Mouse (Mus musculus) forebrain, embryonic 15.5 days (tissue): Measurements from ENCODE around the gene Rhoj. TPM values are rescaled to one million over a fixed set of nuclear protein-coding genes. Genes with fewer than 3 reads are reported as not detected.

Source experiments
- ATAC-seq: fragments of 200-750 bp; cut with Nextera tagmentation; replicated peaks from 2 replicates; pipeline ENCODE4 v1.8.0; 2017; ENCODE audit warnings: mild to moderate bottlenecking, moderate TSS enrichment, moderate library complexity
- H3K27ac ChIP-seq: fragments of 300-500 bp; sonication (generic); replicated peaks from 2 replicates; pipeline ENCODE4 v1.5.1; 2015; ENCODE audit warnings: mild to moderate bottlenecking, inconsistent platforms
- H3K27me3 ChIP-seq: fragments of 300-500 bp; sonication (generic); 2 replicates; pipeline ENCODE4 v1.6.1; 2015; ENCODE audit warnings: inconsistent platforms
- H3K36me3 ChIP-seq: fragments of 300-500 bp; sonication (generic); 2 replicates; pipeline ENCODE4 v1.6.1; 2015; ENCODE audit warnings: mild to moderate bottlenecking, inconsistent platforms
- H3K4me1 ChIP-seq: fragments of 300-500 bp; sonication (generic); 2 replicates; pipeline ENCODE4 v1.6.1; 2015; ENCODE audit warnings: inconsistent platforms
- H3K4me2 ChIP-seq: fragments of 300-500 bp; sonication (generic); replicated peaks from 2 replicates; pipeline ENCODE4 v1.6.1; 2015; ENCODE audit warnings: mild to moderate bottlenecking, inconsistent platforms
- H3K4me3 ChIP-seq: fragments of 300-500 bp; sonication (generic); 2 replicates; pipeline ENCODE4 v1.5.1; 2015; ENCODE audit warnings: mild to moderate bottlenecking, inconsistent platforms
- H3K9ac ChIP-seq: fragments of 300-500 bp; sonication (generic); replicated peaks from 2 replicates; pipeline ENCODE4 v1.6.1; 2015; ENCODE audit warnings: mild to moderate bottlenecking, inconsistent platforms
- H3K9me3 ChIP-seq: fragments of 300-500 bp; sonication (generic); 2 replicates; pipeline ENCODE4 v1.6.1; 2016; ENCODE audit warnings: inconsistent platforms
- WGBS: fragments of 180-500 bp; shearing (Covaris S2); methylation state at CpG from one replicate; pipeline ENCODE4 v1.1.7; 2015; ENCODE audit warnings: mixed read lengths; 5-methylcytosine and 5-hydroxymethylcytosine counted together
- polyA plus RNA-seq: library from polyadenylated mRNA; unstranded; fragments of >200 nt; fragmentation: Nextera tagmentation; extraction: Ambion mirVana; gene quantifications from 2 replicates; pipeline ENCODE4 v1.2.1, GENCODE M21; 2015

Gene Rhoj
- polyA plus RNA-seq, 1 experiment from 2014 or later = 15.0 TPM

DNA sequence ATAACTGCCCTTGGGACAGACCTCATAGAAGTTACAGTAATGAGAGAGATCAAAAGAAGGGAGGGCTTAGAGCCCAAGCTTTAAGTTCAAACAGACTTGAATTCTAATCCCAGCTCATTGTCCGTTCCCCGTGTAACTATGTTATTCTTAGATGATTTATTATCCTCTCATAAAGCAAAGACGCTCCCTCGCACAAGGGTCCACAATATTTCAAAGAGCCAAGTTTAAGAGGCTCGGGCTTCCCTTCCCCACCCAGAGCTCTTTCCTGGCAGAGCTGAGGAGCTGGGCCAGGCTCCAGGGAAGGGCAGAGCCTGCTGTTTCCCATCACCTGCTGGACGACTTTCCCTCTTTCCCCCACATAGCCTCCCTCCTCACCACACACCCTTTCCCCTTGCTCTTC is 44.3 kb downstream of the Rhoj start:
- Histone ChIP-seq H3K36me3 (no peaks in the 10 kb centered on the region), H3K4me2 (no peak overlapping the region), H3K9ac (no peak overlapping the region), H3K4me1 (no peaks in the 10 kb centered on the region; the same call in 1 of the 2 replicates), H3K27me3 (no peaks in the 10 kb centered on the region), H3K4me3 (no peak overlapping the region), H3K27ac (no peak overlapping the region), H3K9me3 (no peaks in the 10 kb centered on the region)
- WGBS = 61% methylated on average over 6 of the region's 6 CpGs
- no peak for ATAC-seq

DNA sequence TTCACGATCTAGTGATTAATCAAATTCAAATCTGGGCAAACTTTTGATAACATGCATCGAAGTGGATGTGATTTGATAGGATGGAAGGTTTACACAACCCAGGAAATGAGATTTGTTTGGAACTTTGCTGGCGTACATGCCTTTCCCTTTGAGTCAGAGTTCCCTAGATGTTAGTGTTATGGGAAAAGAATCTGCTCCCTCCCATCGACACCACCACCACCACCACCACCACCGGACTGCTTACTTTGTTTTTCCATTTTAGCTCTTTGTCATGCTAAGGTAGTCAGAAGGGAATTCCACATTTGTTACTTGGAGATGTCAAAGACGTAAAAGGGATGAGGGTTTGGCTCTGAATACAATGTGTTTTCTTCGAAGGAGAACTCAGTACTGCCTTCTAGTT is 46.2 kb downstream of the Rhoj start:
- WGBS = 86% methylated on average over 7 of the region's 7 CpGs
- Histone ChIP-seq H3K27me3 (no peaks in the 10 kb centered on the region), H3K9me3 (no peaks in the 10 kb centered on the region), H3K27ac (no peak overlapping the region), H3K4me2 (no peak overlapping the region), H3K36me3 (no peaks in the 10 kb centered on the region), H3K9ac (no peak overlapping the region), H3K4me1 (no peaks in the 10 kb centered on the region; the same call in 1 of the 2 replicates), H3K4me3 (no peak overlapping the region)
- no peak for ATAC-seq

DNA sequence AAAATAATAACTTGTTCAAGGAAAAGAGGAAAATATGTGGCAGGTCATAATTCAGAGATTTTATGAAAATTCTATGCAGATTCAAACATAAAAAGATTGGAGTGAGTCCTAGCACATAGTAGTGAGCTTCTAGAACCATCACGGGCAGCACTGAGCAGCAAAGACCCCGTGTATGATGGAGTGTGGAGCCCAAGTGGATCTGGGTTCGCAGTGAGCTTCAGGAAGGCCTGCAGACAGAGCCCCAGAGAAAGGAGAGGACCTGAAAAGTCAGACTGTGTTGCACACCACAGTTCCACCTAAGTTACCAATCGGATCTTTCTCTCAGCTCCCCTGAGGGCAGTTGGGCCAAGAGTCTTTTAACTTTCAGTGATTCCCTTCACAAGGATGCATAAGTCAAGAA is 49.7 kb downstream of the Rhoj start:
- no peak overlapping the region for H3K9ac ChIP-seq
- no peaks in the 10 kb centered on the region for H3K4me1 ChIP-seq
- no peak for ATAC-seq
- H3K36me3 ChIP-seq = no peaks in the 10 kb centered on the region
- WGBS = 92% methylated on average over 4 of the region's 4 CpGs
- H3K4me3 ChIP-seq = no peak overlapping the region
- H3K27me3 ChIP-seq = no peaks in the 10 kb centered on the region
- H3K27ac ChIP-seq = no peak overlapping the region
- H3K9me3 ChIP-seq = no peaks in the 10 kb centered on the region
- no peak overlapping the region for H3K4me2 ChIP-seq

- WGBS = 69% methylated on average over 4 of the region's 4 CpGs
- no peak overlapping the region for H3K4me3 ChIP-seq
- no peaks in the 10 kb centered on the region for H3K36me3 ChIP-seq
- ATAC-seq = no peak
- H3K4me2 ChIP-seq = no peak overlapping the region
- no peak overlapping the region for H3K27ac ChIP-seq
- H3K27me3 ChIP-seq = no peaks in the 10 kb centered on the region
- H3K4me1 ChIP-seq = no peaks in the 10 kb centered on the region
- no peaks in the 10 kb centered on the region for H3K9me3 ChIP-seq
- no peak overlapping the region for H3K9ac ChIP-seq
These were observed 50.6 kb downstream of the Rhoj start for GRCm38 (mm10) chr12:75358714-75359113.

GRCm38 (mm10) chr12:75359500-75359899 is 51.4 kb downstream of the Rhoj start:
- Histone ChIP-seq H3K27ac (no peak overlapping the region), H3K36me3 (no peaks in the 10 kb centered on the region), H3K9ac (no peak overlapping the region), H3K9me3 (no peaks in the 10 kb centered on the region), H3K4me3 (no peak overlapping the region), H3K27me3 (no peaks in the 10 kb centered on the region), H3K4me1 (no peaks in the 10 kb centered on the region), H3K4me2 (no peak overlapping the region)
- 60% methylated on average over 2 of the region's 2 CpGs for WGBS
- ATAC-seq = no peak

DNA sequence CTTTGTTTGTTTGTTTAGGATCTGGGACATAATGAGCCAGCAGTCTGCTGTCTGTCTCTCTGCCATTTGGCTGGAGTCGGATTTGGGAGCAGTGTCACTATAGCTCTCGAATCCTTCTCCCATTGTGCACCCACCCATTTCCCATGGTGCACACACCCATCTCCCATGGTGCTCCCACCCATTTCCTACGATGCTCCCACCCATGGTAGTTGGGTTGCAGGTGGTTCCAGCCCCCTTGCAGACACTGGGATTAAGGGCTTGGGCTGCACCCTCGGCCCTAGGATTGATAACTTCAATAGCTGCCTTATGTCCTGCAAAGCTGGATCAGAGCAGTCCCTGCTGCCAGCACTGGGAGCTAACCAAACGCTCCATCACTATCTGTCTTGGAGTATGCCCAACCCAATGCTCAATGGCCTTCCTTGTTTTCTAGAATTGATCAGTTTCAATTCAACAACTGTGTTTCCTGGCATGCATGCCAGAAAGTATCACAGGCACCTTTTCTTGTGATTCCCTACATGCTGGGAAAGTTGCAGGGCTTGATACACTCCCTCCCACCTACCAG is 51.9 kb downstream of the Rhoj start:
- Histone ChIP-seq H3K27me3 (no peaks in the 10 kb centered on the region), H3K9ac (no peak overlapping the region), H3K4me3 (no peak overlapping the region), H3K4me1 (no peaks in the 10 kb centered on the region), H3K4me2 (no peak overlapping the region), H3K27ac (no peak overlapping the region), H3K9me3 (no peaks in the 10 kb centered on the region), H3K36me3 (no peaks in the 10 kb centered on the region)
- WGBS = 69% methylated on average over 5 of the region's 5 CpGs
- 0 out of 2 replicates have a peak, but pooled peaks have one; percentile 29 for ATAC-seq

- 90% methylated on average over 16 of the region's 16 CpGs for WGBS
- no peak overlapping the region for H3K4me3 ChIP-seq
These were observed 54.3 kb downstream of the Rhoj start for GRCm38 (mm10) chr12:75362456-75362855.

GRCm38 (mm10) chr12:75364416-75364815 is 56.3 kb downstream of the Rhoj start:
- no peak overlapping the region for H3K9ac ChIP-seq
- no peaks in the 10 kb centered on the region for H3K27me3 ChIP-seq
- no peak overlapping the region for H3K27ac ChIP-seq
- H3K4me3 ChIP-seq = no peak overlapping the region
- H3K36me3 ChIP-seq = no peaks in the 10 kb centered on the region
- no peak for ATAC-seq
- H3K4me2 ChIP-seq = no peak overlapping the region
- no peaks in the 10 kb centered on the region for H3K9me3 ChIP-seq
- 95% methylated on average over 4 of the region's 4 CpGs for WGBS
- no peaks in the 10 kb centered on the region for H3K4me1 ChIP-seq

More at GRCm38 (mm10) chr12:75362456-75362855, 54.3 kb downstream of the Rhoj start:
- Histone ChIP-seq H3K4me2 (no peak overlapping the region), H3K36me3 (no peaks in the 10 kb centered on the region), H3K4me1 (no peaks in the 10 kb centered on the region), H3K9me3 (no peaks in the 10 kb centered on the region), H3K27me3 (no peaks in the 10 kb centered on the region), H3K9ac (no peak overlapping the region), H3K27ac (no peak overlapping the region)
- ATAC-seq = no peak

DNA sequence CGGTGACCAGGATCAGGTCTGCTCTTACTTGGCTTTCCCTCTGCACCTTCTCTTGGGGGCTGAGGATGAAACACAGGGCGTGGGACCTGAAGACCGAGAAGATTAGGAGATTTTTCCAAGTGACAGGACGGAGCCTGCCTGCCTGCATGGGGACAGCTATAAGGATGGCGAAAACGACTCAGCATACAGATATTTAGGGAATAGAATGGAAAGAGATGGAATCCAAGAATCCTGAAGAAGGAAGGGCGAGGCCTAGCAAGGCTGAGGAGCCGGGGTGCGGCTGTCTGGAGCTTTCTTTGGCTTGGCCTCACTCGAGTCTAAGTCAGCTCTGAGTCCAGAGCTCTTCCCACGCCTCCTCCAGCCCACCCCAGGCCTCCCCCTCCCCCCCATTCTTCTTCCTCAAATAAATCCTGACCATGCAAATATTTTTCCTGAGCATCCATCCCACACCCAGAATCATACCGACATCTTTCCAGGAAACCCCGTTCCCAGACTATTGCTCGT is 57.6 kb downstream of the Rhoj start:
- WGBS = 84% methylated on average over 14 of the region's 14 CpGs
- Histone ChIP-seq H3K27me3 (no peaks in the 10 kb centered on the region), H3K4me3 (no peak overlapping the region), H3K4me2 (no peak overlapping the region), H3K9me3 (no peaks in the 10 kb centered on the region), H3K36me3 (no peaks in the 10 kb centered on the region), H3K27ac (no peak overlapping the region), H3K9ac (no peak overlapping the region), H3K4me1 (no peaks in the 10 kb centered on the region)
- ATAC-seq = no peak

GRCm38 (mm10) chr12:75367371-75367770 is 59.2 kb downstream of the Rhoj start:
- H3K27ac ChIP-seq = no peak overlapping the region
- H3K9me3 ChIP-seq = no peaks in the 10 kb centered on the region
- H3K9ac ChIP-seq = no peak overlapping the region
- ATAC-seq = no peak
- 95% methylated on average over 6 of the region's 6 CpGs for WGBS
- no peaks in the 10 kb centered on the region for H3K27me3 ChIP-seq
- no peak overlapping the region for H3K4me3 ChIP-seq
- no peak overlapping the region for H3K4me2 ChIP-seq
- H3K4me1 ChIP-seq = no peaks in the 10 kb centered on the region
- H3K36me3 ChIP-seq = no peaks in the 10 kb centered on the region

- Histone ChIP-seq H3K4me2 (no peak overlapping the region), H3K4me1 (no peaks in the 10 kb centered on the region), H3K36me3 (no peaks in the 10 kb centered on the region), H3K9me3 (no peaks in the 10 kb centered on the region), H3K27ac (no peak overlapping the region), H3K27me3 (no peaks in the 10 kb centered on the region), H3K4me3 (no peak overlapping the region), H3K9ac (no peak overlapping the region)
- 72% methylated on average over 5 of the region's 5 CpGs for WGBS
- no peak for ATAC-seq
These were observed 60.4 kb downstream of the Rhoj start for GRCm38 (mm10) chr12:75368527-75368926.

- 77% methylated on average over 2 of the region's 2 CpGs for WGBS
- Histone ChIP-seq H3K9ac (no peak overlapping the region), H3K27me3 (no peaks in the 10 kb centered on the region), H3K4me2 (no peak overlapping the region), H3K4me3 (no peak overlapping the region), H3K36me3 (no peaks in the 10 kb centered on the region), H3K27ac (no peak overlapping the region), H3K4me1 (no peaks in the 10 kb centered on the region), H3K9me3 (no peaks in the 10 kb centered on the region)
- no peak for ATAC-seq
These were observed 61.3 kb downstream of the Rhoj start for GRCm38 (mm10) chr12:75369418-75369851.

DNA sequence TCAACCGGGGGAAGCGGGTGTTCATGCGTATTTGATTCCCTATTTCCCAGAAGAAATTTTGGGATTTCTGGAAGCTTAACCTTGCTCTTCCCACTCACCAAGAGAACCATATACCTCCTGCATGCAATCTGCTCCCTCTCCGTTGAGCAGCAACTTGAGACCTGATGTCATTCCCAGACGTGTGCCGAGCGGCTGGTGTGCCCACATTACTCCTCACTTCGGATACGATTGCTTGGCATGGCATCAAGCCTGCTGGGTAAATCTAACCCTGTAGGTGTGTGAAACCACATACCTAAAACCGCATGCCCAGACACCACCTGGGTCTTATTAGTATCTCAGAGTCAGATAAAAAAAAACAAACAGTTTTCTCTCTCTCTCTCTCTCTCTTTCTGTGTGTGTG is 66.3 kb downstream of the Rhoj start:
- 89% methylated on average over 10 of the region's 10 CpGs for WGBS
- H3K36me3 ChIP-seq = no peaks in the 10 kb centered on the region
- H3K4me1 ChIP-seq = no peaks in the 10 kb centered on the region
- no peak overlapping the region for H3K9ac ChIP-seq
- no peak overlapping the region for H3K27ac ChIP-seq
- H3K4me3 ChIP-seq = no peak overlapping the region
- no peaks in the 10 kb centered on the region for H3K27me3 ChIP-seq
- no peak for ATAC-seq
- no peaks in the 10 kb centered on the region for H3K9me3 ChIP-seq
- no peak overlapping the region for H3K4me2 ChIP-seq
